Mouse (Mus musculus): ENCODE measurements at regions not wholly inside any gene's neighbourhood (a gene's known extent, or its start where the extent isn't known, plus 50 kb on each side); places are given as distances from the start of the nearest gene placed in this dataset.
A peak's percentile ranks its signal among the peaks of the same experiment; 100 is the strongest.
"Not testable (repeated sequence)": the region's sequence is repeated elsewhere in the genome, so short reads cannot be mapped to it uniquely, and the experiment has no call there.

- DNase-seq: not testable (repeated sequence)
These were observed 119.7 kb downstream of the Impg2 start for GRCm38 (mm10) chr16:56323828-56324227.

DNA sequence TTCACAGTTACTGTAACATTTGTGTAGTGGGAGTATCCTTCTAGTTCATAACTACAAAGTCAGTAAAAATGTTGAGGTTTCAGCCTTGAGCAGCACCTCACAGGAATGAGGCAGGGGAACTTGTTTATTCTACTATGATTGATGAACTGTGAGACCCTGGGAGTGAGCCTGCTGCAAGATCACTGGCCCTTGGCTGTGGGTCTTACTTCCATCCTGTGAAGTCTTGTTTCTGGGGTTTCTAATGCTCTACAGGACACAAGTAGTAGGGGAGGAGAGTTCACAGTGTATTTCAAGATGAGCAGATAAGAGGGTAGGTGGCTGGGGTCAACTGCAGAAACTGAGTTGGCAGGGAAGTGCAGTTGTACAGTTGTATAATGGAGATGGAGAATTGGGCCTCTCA, 128.3 kb upstream of the Abi3bp start:
- DNase-seq: no peak

GRCm38 (mm10) chr16:56352888-56353287, 124.8 kb upstream of the Abi3bp start:
- DNase-seq: peak; percentile 7

- no peak for DNase-seq
These were observed 118.6 kb upstream of the Abi3bp start for GRCm38 (mm10) chr16:56359101-56359500.

GRCm38 (mm10) chr16:56360992-56361391, 116.7 kb upstream of the Abi3bp start:
- DNase-seq: no peak

- DNase-seq: no peak
These were observed 99.3 kb upstream of the Abi3bp start for GRCm38 (mm10) chr16:56378356-56378755.

- no peak for DNase-seq
These were observed 97.0 kb upstream of the Abi3bp start for GRCm38 (mm10) chr16:56380680-56381079.

DNA sequence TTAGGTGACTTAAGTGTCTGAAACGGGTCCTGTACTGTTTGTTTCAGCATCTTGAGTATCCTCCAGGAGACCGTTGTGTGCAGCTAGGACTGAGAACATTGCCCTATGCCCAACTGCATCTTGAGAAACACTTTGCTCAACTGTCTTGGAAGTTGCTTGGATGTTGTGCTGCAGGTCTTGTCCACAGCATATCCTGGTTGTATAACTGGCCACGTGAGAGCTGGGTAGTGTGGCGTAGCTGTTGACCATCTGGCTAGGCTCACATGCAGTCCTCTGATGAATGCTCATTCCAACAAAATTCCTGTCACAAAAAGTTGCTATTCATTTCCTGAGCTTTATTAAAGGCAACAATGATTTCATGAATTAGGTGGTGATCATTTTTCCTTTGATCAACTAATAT, 91.1 kb upstream of the Abi3bp start:
- no peak for DNase-seq

DNA sequence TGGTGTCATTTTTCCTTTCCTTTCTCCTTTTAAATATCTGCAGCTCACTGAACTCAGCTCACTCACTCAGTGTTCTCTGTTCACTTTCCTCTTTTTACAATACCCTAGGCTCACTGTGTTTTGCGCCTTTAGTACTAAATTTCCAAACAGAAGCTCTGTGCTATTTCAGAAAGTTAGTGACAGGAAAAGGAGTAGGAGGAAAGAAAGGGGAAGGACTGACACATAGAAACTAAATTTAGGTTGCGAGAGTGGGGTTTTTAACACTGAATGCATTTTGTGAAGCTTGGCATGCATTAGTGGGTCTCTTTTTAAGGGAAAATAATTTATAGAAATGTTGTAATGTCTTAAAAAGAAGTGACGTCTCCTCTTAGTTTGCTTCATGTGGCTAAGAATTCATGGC, 84.8 kb upstream of the Abi3bp start:
- no peak for DNase-seq

GRCm38 (mm10) chr16:56396586-56396985, 81.1 kb upstream of the Abi3bp start:
- DNase-seq: no peak

GRCm38 (mm10) chr16:56399541-56399940, 78.1 kb upstream of the Abi3bp start:
- DNase-seq: no peak

- DNase-seq: peak; percentile 27
These were observed 53.9 kb upstream of the Abi3bp start for GRCm38 (mm10) chr16:56423761-56424160.
